Mouse (Mus musculus) bone marrow macrophage, adult 2 months (primary cell): ENCODE measurements around the gene Gm11127.

ENCODE experiments used
- CTCF ChIP-seq: IDR thresholded peaks from 2 replicates; pipeline ENCODE4 v1.5.1; 2012; ENCODE audit warnings: low read depth, mild to moderate bottlenecking, low read length, moderate library complexity
- POLR2A ChIP-seq: IDR thresholded peaks from 2 replicates; pipeline ENCODE4 v1.6.1; 2012; ENCODE audit warnings: mild to moderate bottlenecking, low read depth, low read length, borderline replicate concordance

DNA sequence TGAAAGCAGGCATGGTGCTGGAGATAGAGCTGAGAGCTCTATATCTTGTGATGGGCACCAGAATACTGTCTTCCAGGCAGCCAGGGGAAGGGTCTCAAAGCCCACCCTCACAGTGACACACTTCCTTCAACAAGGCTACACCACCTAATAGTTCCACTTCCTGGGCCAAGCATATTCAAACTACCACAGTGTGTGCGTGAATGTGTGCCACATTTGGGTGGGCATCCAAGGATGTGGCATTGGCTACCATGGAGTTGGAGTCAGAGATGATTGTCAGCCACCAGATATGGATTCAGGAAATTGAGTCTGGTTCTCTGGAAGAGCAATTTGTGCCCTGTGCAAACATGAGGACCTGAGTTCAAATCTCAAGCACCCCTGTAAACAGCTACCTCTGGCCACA, 36.9 kb downstream of the Gm11127 start:
- no peak for TF ChIP-seq CTCF
- TF ChIP-seq POLR2A = no peak
